Mouse (Mus musculus) kidney, postnatal 14 days (tissue): ENCODE measurements around the gene Cpa5.
A peak's percentile ranks its signal among the peaks of the same experiment; 100 is the strongest.

Experiments
- DNase-seq: peaks from one replicate; pipeline ENCODE4 v3.0.0; 2022; ENCODE audit warnings: mixed read lengths

Cpa5 gene

GRCm38 (mm10) chr6:30605111-30605510, 5.7 kb upstream of the Cpa5 start:
- DNase-seq, result no peak

GRCm38 (mm10) chr6:30605672-30606071, 5.1 kb upstream of the Cpa5 start:
- no peak for DNase-seq

- no peak for DNase-seq
These were observed 402 bp downstream of the Cpa5 start for GRCm38 (mm10) chr6:30611212-30611611.

GRCm38 (mm10) chr6:30614251-30614650, 3.4 kb downstream of the Cpa5 start:
- no peak for DNase-seq

- DNase-seq, result no peak
These were observed 4.9 kb downstream of the Cpa5 start for GRCm38 (mm10) chr6:30615741-30616140.

- DNase-seq, result no peak
These were observed 5.7 kb downstream of the Cpa5 start for GRCm38 (mm10) chr6:30616491-30616941.

- peak; percentile 29 for DNase-seq
These were observed 6.5 kb downstream of the Cpa5 start for GRCm38 (mm10) chr6:30617020-30617958.

GRCm38 (mm10) chr6:30617959-30618590, 7.3 kb downstream of the Cpa5 start:
- DNase-seq, result no peak

- DNase-seq, result no peak
These were observed 7.9 kb downstream of the Cpa5 start for GRCm38 (mm10) chr6:30618735-30619134.

- no peak for DNase-seq
These were observed 8.8 kb downstream of the Cpa5 start for GRCm38 (mm10) chr6:30619606-30620005.

GRCm38 (mm10) chr6:30620591-30620990, 9.8 kb downstream of the Cpa5 start:
- no peak for DNase-seq

GRCm38 (mm10) chr6:30620994-30621393, 10.2 kb downstream of the Cpa5 start:
- DNase-seq, result no peak

- DNase-seq, result no peak
These were observed 11.2 kb downstream of the Cpa5 start for GRCm38 (mm10) chr6:30621986-30622389.

- no peak for DNase-seq
These were observed 14.0 kb downstream of the Cpa5 start for GRCm38 (mm10) chr6:30624763-30625162.

GRCm38 (mm10) chr6:30628152-30628551, 17.3 kb downstream of the Cpa5 start:
- no peak for DNase-seq

GRCm38 (mm10) chr6:30629989-30630388, 19.2 kb downstream of the Cpa5 start:
- no peak for DNase-seq

GRCm38 (mm10) chr6:30635361-30635862, 24.6 kb downstream of the Cpa5 start:
- DNase-seq, result no peak

GRCm38 (mm10) chr6:30636186-30636842, 25.5 kb downstream of the Cpa5 start:
- peak; percentile 21 for DNase-seq

GRCm38 (mm10) chr6:30638674-30639268, 28.0 kb downstream of the Cpa5 start, which contains the start of gene Cpa1:
Cpa1 (plus strand) TSS chr6:30639218.
- no peak for DNase-seq

- DNase-seq, result no peak
These were observed 33.1 kb downstream of the Cpa5 start for GRCm38 (mm10) chr6:30643694-30644460.

- no peak for DNase-seq
These were observed 33.7 kb downstream of the Cpa5 start for GRCm38 (mm10) chr6:30644462-30644861.

GRCm38 (mm10) chr6:30645379-30645778, 34.6 kb downstream of the Cpa5 start:
- no peak for DNase-seq
